Mouse (Mus musculus) kidney, postnatal 14 days (tissue): ENCODE measurements around the gene Rangrf.
"Not testable (repeated sequence)": the region's sequence is repeated elsewhere in the genome, so short reads cannot be mapped to it uniquely, and the experiment has no call there.

Experiments used
- DNase-seq: peaks from one replicate; pipeline ENCODE4 v3.0.0; 2022; ENCODE audit warnings: mixed read lengths

Gene Rangrf

GRCm38 (mm10) chr11:68942731-68943130 lies 32.3 kb downstream of the Rangrf start:
- DNase-seq: no peak

- DNase-seq: peak; percentile 85
Measured at GRCm38 (mm10) chr11:68940516-68940915, 34.5 kb downstream of the Rangrf start.

- peak; percentile 94 for DNase-seq
Measured at GRCm38 (mm10) chr11:68939451-68940304, 35.3 kb downstream of the Rangrf start.

GRCm38 (mm10) chr11:68936951-68937350 lies 38.0 kb downstream of the Rangrf start:
- not testable (repeated sequence) for DNase-seq

- no peak for DNase-seq
Measured at GRCm38 (mm10) chr11:68933885-68934507, 41.0 kb downstream of the Rangrf start.

GRCm38 (mm10) chr11:68929947-68930346 lies 45.0 kb downstream of the Rangrf start:
- DNase-seq: no peak

GRCm38 (mm10) chr11:68926981-68927380 lies 48.0 kb downstream of the Rangrf start, which contains the start of gene Odf4:
TSS of gene Odf4 (minus strand) at chr11:68927081.
- DNase-seq: no peak

- no peak for DNase-seq
Measured at GRCm38 (mm10) chr11:68924749-68925148, 50.2 kb downstream of the Rangrf start.

- DNase-seq: peak; percentile 67
Measured at GRCm38 (mm10) chr11:68923191-68923590, 51.8 kb downstream of the Rangrf start.
